In genomic region chr3:151566629-151567028, GRCm38 (mm10) we compare ENCODE assay signal across 10 mouse cellular contexts.
DNase-seq lines count a peak whose midpoint lies in the region; ATAC-seq and TF ChIP-seq lines count a peak whose summit lies in the region.
"Had no signal": no experiment of that assay in that cellular context is flagged by ENCODE, and none has a peak within 500 bp of the region (broad histone marks: within the 10 kb centered on the region; RNA-seq: fewer than 3 reads in every experiment).

No protein-coding gene starts in this region.

- no peaks in the 10 kb centered on the region for H3K4me1 ChIP-seq in kidney, adult 2 months (ENCODE audit: control insufficient read depth, insufficient read depth, low read length)
- no peaks in the 10 kb centered on the region for H3K4me1 ChIP-seq in E14TG2a.4 (replicated peaks; ENCODE audit: low read depth, low read length)
- H3K4me1 ChIP-seq: megakaryocyte, embryonic 14.5 days had no signal

- no peak for TF ChIP-seq POLR2A in kidney, adult 2 months (IDR thresholded peaks at IDR 0.05; ENCODE audit: low read depth, low read length)

- WGBS in kidney, adult 2 months, result 52% methylated on average over 5 of the region's 5 CpGs

- H3K27me3 ChIP-seq in kidney, adult 2 months (replicated peaks; ENCODE audit: control insufficient read depth, insufficient read depth, low read length), result no peaks in the 10 kb centered on the region
- H3K27me3 ChIP-seq in E14TG2a.4 (ENCODE audit: insufficient read depth, low read length), result no peaks in the 10 kb centered on the region
- H3K27me3 ChIP-seq: hindbrain, embryonic 15.5 days; megakaryocyte, embryonic 14.5 days had no signal

- H3K36me3 ChIP-seq in kidney, adult 2 months (ENCODE audit: control insufficient read depth, insufficient read depth, low read length), result no peaks in the 10 kb centered on the region
- no peaks in the 10 kb centered on the region for H3K36me3 ChIP-seq in E14TG2a.4 (ENCODE audit: insufficient read depth, low read length)
- H3K36me3 ChIP-seq: hindbrain, embryonic 15.5 days had no signal

- no peaks in the 10 kb centered on the region for H3K9me3 ChIP-seq in E14TG2a.4 (ENCODE audit: low read length)
- H3K9me3 ChIP-seq: hindbrain, embryonic 15.5 days; megakaryocyte, embryonic 14.5 days had no signal

- no peak for ATAC-seq in inflammation-experienced regulatory T-cells, adult 6 months

- H3K27ac ChIP-seq in kidney, adult 2 months (ENCODE audit: insufficient read depth, low read depth, low read length), result no peak overlapping the region

- H3K4me3 ChIP-seq in kidney, adult 2 months (ENCODE audit: insufficient read depth, low read depth, low read length), result no peak overlapping the region
- no peak overlapping the region for H3K4me3 ChIP-seq in E14TG2a.4 (replicated peaks; ENCODE audit: low read length)
- H3K4me3 ChIP-seq: hindbrain, embryonic 15.5 days; megakaryocyte, embryonic 14.5 days had no signal

- peak; percentile 32 for DNase-seq in kidney, adult 2 months
- DNase-seq in kidney, adult 8-10 months, result no peak
- peak; percentile 62 for DNase-seq in 3T3-L1 (ENCODE audit: low read depth, low spot score)
- peak; percentile 56 for DNase-seq in embryo, embryonic 11 days
- DNase-seq in right cerebral cortex, postnatal 4 days, result no peak
- no peak for DNase-seq in spleen, adult 12 weeks (ENCODE audit: low spot score)

- no peak for TF ChIP-seq CTCF in kidney, adult 2 months (conservative IDR thresholded peaks at IDR 0.05; ENCODE audit: insufficient read depth, insufficient read length, low read depth, low read length)
- TF ChIP-seq CTCF in E14TG2a.4 (conservative IDR thresholded peaks at IDR 0.05; ENCODE audit: low read length), result peak; percentile 35

Comparison
In these comparisons a context has a peak if more than half of its experiments do, and no peak if none do; other contexts are left out.
1. DNase-seq: peak in kidney, adult 2 months (single experiment), 3T3-L1 (single experiment) and embryo, embryonic 11 days (single experiment); none in kidney, adult 8-10 months (0 of 2), right cerebral cortex, postnatal 4 days (single experiment) and spleen, adult 12 weeks (single experiment).